14 mouse cellular contexts compared by ENCODE assay signal in the genomic region with DNA sequence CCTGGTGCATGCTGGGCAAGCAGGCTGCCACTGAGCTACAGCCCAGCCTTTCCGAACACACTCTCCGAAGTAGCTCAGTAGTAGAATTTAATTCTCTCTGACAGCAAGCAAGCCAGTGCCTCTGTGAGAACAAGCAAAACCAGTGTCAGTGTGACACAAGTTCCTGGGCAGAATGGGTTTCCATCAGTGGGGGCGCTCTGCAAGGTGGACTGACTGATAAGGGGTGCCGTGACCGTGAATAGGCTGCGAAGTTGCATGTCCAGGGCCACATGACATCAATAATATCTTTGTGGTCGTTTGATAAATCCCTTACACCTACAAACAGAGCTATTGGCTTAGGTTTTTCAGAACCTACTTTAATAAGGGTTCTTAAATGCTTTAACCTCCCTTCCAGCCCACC. TPM values are rescaled to one million over a fixed set of nuclear protein-coding genes. Genes with fewer than 3 reads are reported as not detected.
"Had no signal": no experiment of that assay in that cellular context is flagged by ENCODE, and none has a peak within 500 bp of the region (broad histone marks: within the 10 kb centered on the region; RNA-seq: fewer than 3 reads in every experiment).

No protein-coding gene starts in this region.

- H3K9me3 ChIP-seq: kidney, embryonic 15.5 days; limb, embryonic 10.5 days; midbrain, embryonic 15.5 days; neural tube, embryonic 12.5 days had no signal

- H3K9ac ChIP-seq: kidney, embryonic 15.5 days; midbrain, embryonic 15.5 days; neural tube, embryonic 12.5 days had no signal

- H3K36me3 ChIP-seq: kidney, embryonic 15.5 days; limb, embryonic 10.5 days; midbrain, embryonic 15.5 days; neural tube, embryonic 12.5 days had no signal

- H3K27me3 ChIP-seq: kidney, embryonic 15.5 days; midbrain, embryonic 15.5 days; neural tube, embryonic 12.5 days had no signal

- ATAC-seq: intestine, embryonic 16.5 days; midbrain, embryonic 15.5 days had no signal

- H3K27ac ChIP-seq: kidney, embryonic 15.5 days; left cerebral cortex, adult 2 months; limb, embryonic 10.5 days; midbrain, embryonic 15.5 days; neural tube, embryonic 12.5 days; stomach, postnatal 0 days had no signal

- H3K4me2 ChIP-seq: kidney, embryonic 15.5 days; midbrain, embryonic 11.5 days; midbrain, embryonic 15.5 days; neural tube, embryonic 12.5 days had no signal

- H3K4me3 ChIP-seq: kidney, embryonic 15.5 days; left cerebral cortex, adult 2 months; limb, embryonic 10.5 days; midbrain, embryonic 15.5 days; neural tube, embryonic 12.5 days had no signal

- H3K4me1 ChIP-seq: kidney, embryonic 15.5 days; limb, embryonic 10.5 days; midbrain, embryonic 15.5 days; neural tube, embryonic 12.5 days had no signal

- DNase-seq: kidney, adult 2 months; kidney, postnatal 14 days; lung, adult 18-20 months; right cerebral cortex, postnatal 14 days; thymus, postnatal 14 days had no signal

RNA-seq across cellular contexts. Expression of a gene that starts 44.1 kb away (rescaled TPM):
- total RNA-seq: neutrophil, adult 5-6 weeks had no signal
